Mouse (Mus musculus): ENCODE results near the gene Taf3.

DNA sequence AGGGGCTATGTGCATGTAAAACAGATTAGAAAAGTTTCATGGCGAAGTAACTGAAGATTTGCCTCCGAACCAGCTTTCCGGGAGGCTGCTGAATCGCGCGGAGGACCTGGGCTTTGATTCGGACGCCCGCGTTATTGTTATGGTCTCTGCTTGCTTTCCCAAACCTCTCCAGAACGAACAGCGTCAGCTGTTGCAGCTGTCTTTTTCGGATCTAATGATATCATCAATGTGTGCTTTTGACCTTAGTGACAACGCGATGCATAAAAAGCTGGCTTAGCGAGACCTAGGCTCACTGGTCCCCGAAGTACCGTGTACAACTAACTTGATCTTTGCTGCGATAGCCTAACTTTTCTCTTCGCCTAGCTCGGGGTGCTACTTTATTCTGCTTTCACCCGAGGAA, 169.3 kb downstream of the Taf3 start:
- TF ChIP-seq CTCF (IDR thresholded peaks at IDR 0.05; ENCODE audit: extremely low read depth, insufficient read length, insufficient replicate concordance, low read depth, low read length) = no peak
- TF ChIP-seq POLR2A (IDR thresholded peaks at IDR 0.05; ENCODE audit: low read depth, low read length) = no peak
